Mouse (Mus musculus): ENCODE data around the gene Tifab.
A peak's percentile ranks its signal among the peaks of the same experiment; 100 is the strongest.

Tifab gene

GRCm38 (mm10) chr13:56176310-56176709 lies 2.4 kb downstream of the Tifab start:
- no peak for DNase-seq (ENCODE audit: low spot score in 2 of 2)

GRCm38 (mm10) chr13:56175848-56176247 lies 2.8 kb downstream of the Tifab start:
- DNase-seq (ENCODE audit: low spot score in 2 of 2), result no peak

DNA sequence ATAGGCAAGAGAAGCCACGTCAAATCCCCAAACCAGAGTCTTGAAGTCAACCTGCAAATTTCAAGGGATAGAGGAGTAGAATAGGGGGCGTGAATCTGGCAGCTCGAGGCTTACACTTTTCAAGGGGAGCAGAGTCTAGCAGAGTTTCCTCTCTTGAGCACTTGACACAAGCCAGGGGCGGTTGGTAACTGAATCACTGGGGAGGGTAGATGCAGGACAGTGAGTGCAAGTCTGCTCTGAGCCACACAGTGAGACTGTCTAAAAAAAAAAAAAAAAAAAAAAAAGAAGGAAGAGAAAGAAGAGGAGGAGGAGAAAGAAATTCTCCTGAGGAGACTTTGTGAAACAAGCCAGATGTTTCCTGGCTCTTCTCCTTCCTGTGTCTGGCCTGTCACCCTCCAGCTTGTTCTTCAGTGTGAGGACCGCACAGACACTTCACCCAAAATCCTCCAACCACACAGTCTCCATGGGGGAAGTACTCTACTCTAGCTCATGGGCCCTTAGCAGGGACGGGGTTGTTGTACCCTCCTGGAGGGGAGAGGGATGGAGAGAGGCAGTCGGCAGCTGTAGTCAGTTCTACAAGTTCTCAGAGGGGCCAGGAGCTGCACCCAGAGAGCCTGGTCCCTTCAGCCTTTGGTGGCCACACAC lies 5.7 kb downstream of the Tifab start:
- no peak for DNase-seq (ENCODE audit: low spot score in 2 of 2)

- no peak for DNase-seq (ENCODE audit: low spot score in 2 of 2)
These were observed 6.6 kb downstream of the Tifab start for GRCm38 (mm10) chr13:56172106-56172505.

GRCm38 (mm10) chr13:56168403-56168781 lies 10.3 kb downstream of the Tifab start:
- DNase-seq (ENCODE audit: low spot score in 2 of 2), result no peak

DNA sequence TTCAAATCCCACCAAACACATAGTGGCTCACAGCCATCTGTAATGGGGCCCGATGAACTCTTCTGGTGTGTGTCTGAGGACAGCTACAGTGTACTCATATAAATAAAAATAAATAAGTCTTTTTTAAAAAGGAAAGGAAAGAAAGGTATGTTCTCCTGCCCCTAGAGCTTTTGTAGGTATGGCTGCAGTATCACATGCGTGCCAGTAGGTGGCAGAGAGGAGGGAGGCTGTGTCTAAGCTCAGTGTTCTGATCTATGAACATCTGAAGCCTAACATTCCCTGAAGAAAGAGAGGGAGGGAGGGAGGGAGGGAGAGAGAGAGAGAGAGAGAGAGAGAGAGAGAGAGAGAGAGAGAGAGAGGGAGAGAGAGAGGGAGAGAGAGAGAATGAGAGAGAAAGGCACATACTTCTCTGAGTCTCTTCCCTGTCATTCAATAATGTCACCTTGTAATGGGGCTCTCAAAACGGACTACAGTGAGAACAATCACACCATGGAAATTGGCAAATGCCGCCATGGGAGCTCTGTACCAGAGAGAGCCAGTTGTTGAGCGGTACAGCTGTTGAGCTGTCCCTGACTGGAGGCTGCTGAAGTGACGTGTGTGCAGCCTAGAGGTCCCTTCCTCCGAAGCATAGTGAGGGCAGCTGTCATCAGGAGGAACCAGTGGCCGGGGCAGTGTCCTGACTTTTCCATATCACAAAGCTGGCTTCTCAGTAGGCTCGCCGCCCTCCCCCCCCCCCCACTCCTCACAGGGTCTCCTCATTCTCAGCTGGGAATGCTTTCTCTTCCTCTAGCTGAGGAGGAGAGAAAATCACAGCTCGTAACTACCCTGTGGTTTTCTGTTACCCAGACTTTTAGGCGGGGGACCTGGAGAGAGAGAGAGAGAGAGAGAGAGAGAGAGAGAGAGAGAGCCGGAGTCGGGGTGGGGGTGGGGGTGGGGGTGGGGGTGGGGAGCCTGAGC lies 11.0 kb downstream of the Tifab start:
- DNase-seq (ENCODE audit: low spot score in 2 of 2), result peak in 1 of 2 experiments; percentile 55

GRCm38 (mm10) chr13:56165561-56165960 lies 13.1 kb downstream of the Tifab start:
- no peak for DNase-seq (ENCODE audit: low spot score in 2 of 2)

- DNase-seq (ENCODE audit: low spot score in 2 of 2), result no peak
These were observed 14.3 kb downstream of the Tifab start for GRCm38 (mm10) chr13:56164372-56164771.

DNA sequence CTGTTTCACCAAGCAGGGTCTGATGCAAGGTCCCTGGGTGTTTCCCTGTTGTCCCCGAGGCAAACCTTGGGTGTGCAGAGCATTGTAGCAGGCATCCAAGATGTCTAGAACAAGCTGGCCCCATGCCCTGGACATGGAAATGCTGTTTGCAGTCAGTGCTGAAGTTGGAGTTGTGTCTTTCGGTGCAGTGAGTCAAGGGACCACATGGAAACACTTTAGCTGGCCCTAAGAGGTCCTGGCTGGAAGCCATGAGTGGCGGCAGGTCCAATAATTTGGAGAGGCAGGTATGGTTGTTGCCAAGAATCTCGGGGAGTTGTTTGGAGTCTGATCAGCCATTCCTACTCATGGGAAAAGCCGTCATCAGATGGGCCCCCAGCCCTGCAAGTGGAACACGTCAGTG lies 14.9 kb downstream of the Tifab start:
- DNase-seq (ENCODE audit: low spot score in 2 of 2), result no peak

DNA sequence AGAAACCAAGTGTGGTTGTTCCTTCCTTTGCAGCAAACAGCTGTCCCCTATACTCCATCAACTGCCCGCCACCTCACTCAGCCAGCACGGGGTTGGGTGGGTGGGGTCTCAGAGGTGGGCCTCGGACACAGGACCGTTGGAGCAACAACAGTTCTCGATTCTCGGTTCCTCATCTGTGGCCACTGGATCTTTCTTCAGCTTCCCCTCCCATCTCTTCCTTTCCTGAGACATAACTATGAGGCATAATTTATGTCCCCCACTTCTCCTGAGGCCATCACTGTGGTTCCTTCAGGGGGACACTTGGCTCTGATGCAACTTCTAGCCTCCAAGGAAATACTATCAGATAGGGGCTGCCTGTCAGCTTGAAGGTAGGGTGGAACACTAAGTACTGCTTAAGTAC lies 15.8 kb downstream of the Tifab start:
- no peak for DNase-seq (ENCODE audit: low spot score in 2 of 2)

- DNase-seq (ENCODE audit: low spot score in 2 of 2), result no peak
These were observed 18.9 kb downstream of the Tifab start for GRCm38 (mm10) chr13:56159614-56160363.

DNA sequence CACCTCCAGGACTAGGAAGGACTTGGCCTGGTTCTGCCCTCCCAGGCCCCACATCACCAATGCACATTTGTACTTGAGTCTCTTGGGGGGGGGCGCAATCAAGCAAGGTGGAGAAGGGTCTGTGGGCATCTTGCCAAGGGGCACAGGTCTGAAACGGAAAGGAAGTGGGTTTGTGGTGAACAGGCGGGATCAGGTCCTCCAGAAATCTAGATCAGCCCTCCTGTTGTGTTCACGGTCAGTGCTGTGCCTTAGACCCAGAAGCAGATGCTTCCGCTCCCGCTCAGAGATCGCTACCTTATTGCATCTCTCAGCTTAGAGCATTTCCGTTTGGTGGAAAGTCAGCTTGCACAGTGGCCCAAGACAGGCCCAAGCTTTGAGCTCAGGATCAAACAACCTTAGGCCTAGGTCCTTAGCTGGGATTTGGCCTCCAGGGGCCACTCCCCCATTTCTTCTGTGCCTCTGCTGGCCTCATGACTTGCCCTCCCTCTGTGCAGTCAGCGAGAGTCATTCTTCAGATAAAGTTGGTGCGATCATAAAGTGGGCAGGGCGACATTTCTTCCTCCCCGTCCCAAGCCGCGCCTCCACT lies 19.6 kb downstream of the Tifab start:
- peak in 1 of 2 experiments; percentile 69 for DNase-seq (ENCODE audit: low spot score in 2 of 2)

DNA sequence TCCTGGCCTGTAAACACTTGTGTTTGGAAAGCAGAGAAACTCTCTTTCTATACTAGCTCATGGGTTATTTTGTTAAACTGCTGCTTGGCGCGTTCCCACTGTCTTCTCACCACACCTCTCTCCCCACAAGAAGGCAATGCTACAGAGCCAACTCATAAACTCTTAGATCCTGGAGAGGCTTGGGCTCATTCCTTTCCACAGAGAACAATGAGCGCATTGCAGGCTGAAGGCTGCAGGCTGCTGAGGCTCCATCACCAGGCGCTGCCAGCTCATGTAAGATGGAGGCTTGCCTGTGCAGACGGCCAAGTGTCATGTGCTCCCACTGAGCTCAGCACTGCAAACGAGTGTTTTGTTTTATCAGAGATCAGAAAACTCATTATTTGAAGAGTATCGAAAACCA lies 23.0 kb downstream of the Tifab start:
- DNase-seq (ENCODE audit: low spot score in 2 of 2), result no peak

DNA sequence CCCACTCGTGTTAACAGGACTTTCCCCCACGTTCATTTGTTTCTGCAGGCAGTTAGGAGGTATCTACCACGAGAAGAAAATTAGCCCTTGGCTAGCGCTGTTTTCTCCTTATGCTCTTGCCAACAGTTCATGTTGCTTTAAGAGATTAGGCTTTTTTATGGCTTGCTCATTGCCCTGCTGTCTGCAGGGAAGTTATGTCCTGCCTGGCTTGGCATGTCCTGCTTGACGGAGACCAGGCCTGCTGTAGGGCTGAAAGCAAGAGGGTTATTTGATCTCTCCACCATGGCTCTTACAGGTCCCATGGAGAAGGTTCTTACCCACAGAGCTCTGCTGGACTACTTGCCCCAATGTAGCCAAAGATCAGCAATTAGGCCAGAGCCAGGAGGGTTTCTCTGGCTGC lies 23.6 kb downstream of the Tifab start:
- DNase-seq (ENCODE audit: low spot score in 2 of 2), result no peak

GRCm38 (mm10) chr13:56152773-56153460 lies 25.8 kb downstream of the Tifab start:
- DNase-seq (ENCODE audit: low spot score in 2 of 2), result no peak

- peak in 1 of 2 experiments; percentile 78 for DNase-seq (ENCODE audit: low spot score in 2 of 2)
These were observed 27.1 kb downstream of the Tifab start for GRCm38 (mm10) chr13:56151404-56152226.

- peak; percentile 30 to 76 for DNase-seq (ENCODE audit: low spot score in 2 of 2)
These were observed 33.2 kb downstream of the Tifab start for GRCm38 (mm10) chr13:56145523-56145922.

DNA sequence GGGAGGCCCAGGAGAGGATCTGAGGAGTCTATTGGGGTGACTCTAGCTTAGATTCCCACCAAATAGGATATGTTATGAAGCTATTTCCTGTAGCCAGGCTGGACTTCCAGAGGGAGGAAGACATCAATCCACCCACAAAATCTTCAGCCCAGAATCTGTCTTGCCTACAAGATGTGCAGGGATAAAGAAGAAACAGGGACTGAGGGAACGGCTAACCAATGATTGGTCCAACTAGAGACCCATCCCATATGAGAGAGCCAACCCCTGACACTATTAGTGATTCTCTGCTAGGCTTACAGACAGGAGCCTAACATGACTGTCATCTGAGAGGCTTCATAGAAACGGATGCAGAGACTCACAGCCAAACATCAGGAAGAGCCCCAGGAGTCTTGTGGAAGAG lies 34.7 kb downstream of the Tifab start:
- no peak for DNase-seq (ENCODE audit: low spot score in 2 of 2)

GRCm38 (mm10) chr13:56143151-56143513 lies 35.6 kb downstream of the Tifab start:
- no peak for DNase-seq (ENCODE audit: low spot score in 2 of 2)

- DNase-seq (ENCODE audit: low spot score in 2 of 2), result no peak
These were observed 36.1 kb downstream of the Tifab start for GRCm38 (mm10) chr13:56142382-56143150.
